Mouse (Mus musculus) urinary bladder, adult 2 months (tissue): Measurements from ENCODE around the gene Rif1. TPM values are rescaled to one million over a fixed set of nuclear protein-coding genes. Genes with fewer than 3 reads are reported as not detected.
"Not testable (repeated sequence)": the region's sequence is repeated elsewhere in the genome, so short reads cannot be mapped to it uniquely, and the experiment has no call there.

Source experiments
- DNase-seq: peaks from one replicate; pipeline ENCODE4 v3.0.0; 2022; ENCODE audit warnings: low spot score
- polyA plus RNA-seq: library from polyadenylated mRNA; depleted of rRNA; stranded (reverse); fragments of >200 nt; gene quantifications from 2 replicates; pipeline ENCODE4 v1.2.3, GENCODE M21; 2012; rRNA removed

Gene Rif1
- polyA plus RNA-seq, 1 experiment, result 16.4 TPM

- DNase-seq, result no peak
These were observed 1.2 kb upstream of the Rif1 start for GRCm38 (mm10) chr2:52071241-52071991.

- no peak for DNase-seq
These were observed 554 bp upstream of the Rif1 start for GRCm38 (mm10) chr2:52072065-52072490.

GRCm38 (mm10) chr2:52073141-52073904 is 691 bp downstream of the Rif1 start:
- no peak for DNase-seq

DNA sequence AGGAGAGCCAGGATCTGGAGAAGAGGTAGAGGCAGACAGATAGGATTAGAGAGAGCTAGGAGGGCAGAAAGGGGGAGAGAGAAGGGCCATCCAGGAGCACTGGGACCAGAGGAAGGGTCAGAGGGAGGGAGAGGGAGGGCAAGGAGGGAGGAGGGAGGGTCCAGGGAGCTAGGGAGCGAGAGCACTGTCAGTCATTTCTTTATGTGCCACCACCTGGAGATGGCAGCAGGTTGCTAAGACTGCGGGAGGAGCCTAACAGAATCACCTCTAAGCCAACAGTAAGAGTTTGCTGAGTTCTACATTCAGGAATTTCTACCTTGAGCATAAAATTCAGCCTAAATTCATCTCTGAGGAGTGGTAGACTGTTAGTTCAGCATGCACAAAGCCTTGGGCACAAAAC is 6.0 kb downstream of the Rif1 start:
- no peak for DNase-seq

- no peak for DNase-seq
These were observed 11.4 kb downstream of the Rif1 start for GRCm38 (mm10) chr2:52084013-52084412.

GRCm38 (mm10) chr2:52084571-52084970 is 11.9 kb downstream of the Rif1 start:
- no peak for DNase-seq

DNA sequence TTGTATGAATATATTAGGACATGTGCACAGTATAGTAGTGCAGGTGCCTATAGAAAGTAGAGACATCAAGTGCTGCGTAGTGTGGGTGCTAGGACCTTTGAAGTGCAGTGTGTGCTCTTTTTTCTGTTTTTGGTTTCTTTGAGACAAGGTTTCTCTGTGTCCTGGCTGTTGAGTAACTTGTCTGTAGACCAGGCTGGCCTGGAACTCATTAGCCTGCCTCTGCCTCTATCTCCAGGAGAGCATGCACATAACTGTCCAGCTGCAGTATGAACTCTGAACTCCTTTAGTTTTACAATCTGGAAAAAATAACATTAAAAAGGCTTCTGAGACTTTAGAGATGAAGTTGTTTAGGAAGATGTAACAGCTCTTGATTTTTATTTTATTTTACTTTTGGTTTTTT is 41.5 kb downstream of the Rif1 start:
- no peak for DNase-seq

DNA sequence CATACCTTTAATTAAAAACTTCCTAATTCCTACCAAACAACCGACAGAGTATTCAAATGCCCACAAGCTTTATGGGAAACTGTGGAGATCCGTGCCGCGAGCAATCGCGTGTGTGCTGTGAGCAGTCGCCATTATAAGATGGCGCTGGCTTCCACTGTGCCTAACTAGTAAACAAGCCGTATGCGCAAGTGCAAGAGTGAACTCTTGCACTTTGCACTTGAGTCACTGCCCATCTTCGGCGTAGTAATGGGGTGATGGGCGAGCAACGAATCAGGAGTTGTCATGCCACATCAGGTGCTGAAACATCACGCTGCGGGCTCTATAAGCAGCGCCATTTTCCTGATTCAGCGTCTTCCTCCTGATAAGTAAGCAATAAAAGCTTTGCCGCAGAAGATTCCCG is 58.7 kb downstream of the Rif1 start:
- DNase-seq, result not testable (repeated sequence)

DNA sequence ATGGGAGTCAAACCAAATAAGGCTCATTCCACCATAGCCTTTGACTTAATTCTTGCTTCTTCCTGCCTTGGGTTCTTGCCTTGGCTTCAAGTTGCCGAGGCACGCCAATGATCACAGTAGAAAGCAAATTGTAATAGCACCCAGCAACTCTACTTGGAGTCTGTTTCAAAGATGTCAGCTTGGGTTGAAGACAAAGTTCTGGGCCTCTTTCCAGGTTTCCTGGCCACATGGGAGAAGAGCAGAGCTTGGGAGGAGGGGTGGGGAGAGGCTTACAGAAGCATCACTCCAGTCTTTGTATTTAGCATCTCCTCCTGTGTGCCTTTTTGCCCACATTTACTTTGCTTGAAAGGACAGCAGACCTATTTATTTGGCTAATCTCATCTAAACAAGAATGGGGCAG is 60.7 kb downstream of the Rif1 start:
- DNase-seq, result no peak

GRCm38 (mm10) chr2:52153064-52153463 is 80.4 kb downstream of the Rif1 start:
- no peak for DNase-seq

DNA sequence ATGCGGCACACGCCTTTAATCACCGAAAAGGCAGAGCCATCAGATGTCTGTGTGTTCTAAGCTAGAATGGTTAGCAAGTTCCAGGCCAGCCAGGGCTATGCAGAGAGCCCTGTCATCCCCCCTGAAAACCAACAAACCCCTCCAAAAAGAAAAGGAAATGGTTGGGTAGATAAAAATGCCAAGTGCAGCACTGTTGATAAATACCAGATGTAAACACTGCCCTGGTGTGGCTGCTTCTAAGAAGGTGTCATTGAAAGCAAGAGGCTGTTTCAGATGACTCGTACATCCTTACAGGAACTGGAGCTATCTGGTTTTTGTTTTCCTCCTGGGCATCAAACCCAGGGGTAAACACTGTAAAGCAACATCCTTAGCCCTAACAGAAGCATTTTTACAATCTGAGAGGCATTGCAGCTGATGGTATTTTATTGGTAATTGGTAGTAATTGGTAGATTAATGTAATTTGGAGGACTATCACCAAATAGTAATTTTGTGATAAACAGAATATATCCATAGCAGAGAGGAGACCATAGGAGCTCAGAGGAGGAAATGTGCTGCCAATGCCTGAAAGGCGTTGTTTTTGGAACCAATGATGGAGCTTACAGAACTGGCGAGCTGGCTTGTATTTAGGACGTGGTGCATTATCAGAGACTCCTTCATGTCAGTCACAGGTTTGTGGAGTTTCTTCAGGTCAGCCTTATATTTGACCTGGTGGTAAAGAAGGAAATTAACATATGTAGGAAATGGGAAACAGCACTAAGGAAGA is 96.8 kb downstream of the Rif1 start:
- no peak for DNase-seq

Other genes starting within 250 kb of the Rif1 start
- gene Rbm43, start 137.7 kb upstream of the Rif1 start, polyA plus RNA-seq, result 16.3 and 17.5 TPM in 2 replicates
- 25.2 and 26.5 TPM in 2 replicates for gene Nmi, start 99.3 kb upstream of the Rif1 start, polyA plus RNA-seq
- gene Tnfaip6, start 34.8 kb upstream of the Rif1 start, polyA plus RNA-seq, result 1.4 and 2.5 TPM in 2 replicates